Mouse (Mus musculus) hindbrain, embryonic 13.5 days (tissue): ENCODE measurements around the gene Slc25a27. TPM values are rescaled to one million over a fixed set of nuclear protein-coding genes. Genes with fewer than 3 reads are reported as not detected.

Experiments
- ATAC-seq: fragments of 200-750 bp; cut with Nextera tagmentation; 2 replicates; pipeline ENCODE4 v1.8.0; 2017; ENCODE audit warnings: moderate TSS enrichment; ENCODE audit not compliant: low FRiP score
- H3K27ac ChIP-seq: fragments of 300-500 bp; sonication (generic); 2 replicates; pipeline ENCODE4 v1.5.1; 2015; ENCODE audit warnings: inconsistent platforms, mild to moderate bottlenecking, moderate library complexity
- H3K27me3 ChIP-seq: fragments of 300-500 bp; sonication (generic); 2 replicates; pipeline ENCODE4 v1.6.1; 2015; ENCODE audit warnings: mild to moderate bottlenecking, inconsistent platforms
- H3K36me3 ChIP-seq: fragments of 300-500 bp; sonication (generic); 2 replicates; pipeline ENCODE4 v1.6.1; 2015; ENCODE audit warnings: mild to moderate bottlenecking, inconsistent platforms
- H3K4me1 ChIP-seq: fragments of 300-500 bp; sonication (generic); replicated peaks from 2 replicates; pipeline ENCODE4 v1.6.1; 2015; ENCODE audit warnings: inconsistent platforms
- H3K4me2 ChIP-seq: fragments of 300-500 bp; sonication (generic); 2 replicates; pipeline ENCODE4 v1.6.1; 2015; ENCODE audit warnings: inconsistent platforms, mild to moderate bottlenecking, moderate library complexity
- H3K4me3 ChIP-seq: fragments of 300-500 bp; sonication (generic); 2 replicates; pipeline ENCODE4 v1.5.1; 2015; ENCODE audit warnings: mild to moderate bottlenecking, inconsistent platforms
- H3K9ac ChIP-seq: fragments of 300-500 bp; sonication (generic); 2 replicates; pipeline ENCODE4 v1.6.1; 2015; ENCODE audit warnings: mild to moderate bottlenecking, inconsistent platforms
- H3K9me3 ChIP-seq: fragments of 300-500 bp; sonication (generic); 2 replicates; pipeline ENCODE4 v1.6.1; 2016; ENCODE audit warnings: inconsistent platforms
- WGBS: fragments of 180-500 bp; shearing (Covaris S2); methylation state at CpG from one replicate; pipeline ENCODE4 v1.1.7; 2015; 5-methylcytosine and 5-hydroxymethylcytosine counted together
- polyA plus RNA-seq: library from polyadenylated mRNA; unstranded; fragments of >200 nt; fragmentation: Nextera tagmentation; extraction: Ambion mirVana; gene quantifications from 2 replicates; pipeline ENCODE4 v1.2.1, GENCODE M21; 2015

The Slc25a27 gene
- 113 and 119 TPM in 2 replicates for polyA plus RNA-seq

GRCm38 (mm10) chr17:43666576-43667289 is at the start of gene Slc25a27:
Slc25a27 (minus strand) TSS chr17:43667214.
- WGBS = under 1% methylated on average over 41 of the region's 41 CpGs
- ATAC-seq = peak; percentile 99
- Histone ChIP-seq H3K4me2 (peak within 1 kb of the TSS; percentile 60), H3K9me3 (no peaks in the 10 kb centered on the region), H3K36me3 (peaks cover 19% of the 10 kb centered on the region), H3K27me3 (no peaks in the 10 kb centered on the region), H3K4me3 (peak within 1 kb of the TSS; percentile 89), H3K9ac (peak within 1 kb of the TSS; percentile 92), H3K27ac (peak within 1 kb of the TSS; percentile 83), H3K4me1 (peaks cover 22% of the 10 kb centered on the region)

GRCm38 (mm10) chr17:43716601-43717000 is 49.6 kb upstream of the Slc25a27 start:
- no peak for ATAC-seq
- H3K4me3 ChIP-seq = no peak overlapping the region
- 68% methylated on average over 7 of the region's 7 CpGs for WGBS
- H3K9ac ChIP-seq = no peak overlapping the region
- no peak overlapping the region for H3K27ac ChIP-seq
- H3K9me3 ChIP-seq = no peaks in the 10 kb centered on the region
- H3K27me3 ChIP-seq = no peaks in the 10 kb centered on the region
- H3K4me2 ChIP-seq = no peak overlapping the region
- no peaks in the 10 kb centered on the region for H3K36me3 ChIP-seq
- H3K4me1 ChIP-seq = no peaks in the 10 kb centered on the region

- 79% methylated on average over 3 of the region's 3 CpGs for WGBS
- Histone ChIP-seq H3K27me3 (no peaks in the 10 kb centered on the region), H3K4me2 (no peak overlapping the region), H3K27ac (no peak overlapping the region), H3K4me3 (no peak overlapping the region), H3K9ac (no peak overlapping the region), H3K36me3 (no peaks in the 10 kb centered on the region), H3K4me1 (no peaks in the 10 kb centered on the region), H3K9me3 (no peaks in the 10 kb centered on the region)
- ATAC-seq = no peak
Measured at GRCm38 (mm10) chr17:43714191-43714590, 47.2 kb upstream of the Slc25a27 start.

GRCm38 (mm10) chr17:43711557-43712352 is 44.7 kb upstream of the Slc25a27 start:
- H3K9ac ChIP-seq = no peak overlapping the region
- 89% methylated on average over 7 of the region's 7 CpGs for WGBS
- H3K4me1 ChIP-seq = no peaks in the 10 kb centered on the region
- no peak overlapping the region for H3K4me2 ChIP-seq
- H3K27me3 ChIP-seq = no peaks in the 10 kb centered on the region
- no peaks in the 10 kb centered on the region for H3K9me3 ChIP-seq
- ATAC-seq = no peak
- no peak overlapping the region for H3K4me3 ChIP-seq
- no peak overlapping the region for H3K27ac ChIP-seq
- H3K36me3 ChIP-seq = no peaks in the 10 kb centered on the region

- no peaks in the 10 kb centered on the region for H3K4me1 ChIP-seq
- H3K9me3 ChIP-seq = no peaks in the 10 kb centered on the region
- H3K36me3 ChIP-seq = no peaks in the 10 kb centered on the region
- WGBS = 91% methylated on average over 3 of the region's 3 CpGs
- no peak for ATAC-seq
- H3K4me3 ChIP-seq = no peak overlapping the region
- no peak overlapping the region for H3K4me2 ChIP-seq
- no peak overlapping the region for H3K27ac ChIP-seq
- no peaks in the 10 kb centered on the region for H3K27me3 ChIP-seq
- H3K9ac ChIP-seq = no peak overlapping the region
Measured at GRCm38 (mm10) chr17:43707254-43707653, 40.2 kb upstream of the Slc25a27 start.

GRCm38 (mm10) chr17:43706749-43707148 is 39.7 kb upstream of the Slc25a27 start:
- no peak overlapping the region for H3K4me3 ChIP-seq
- no peak overlapping the region for H3K4me2 ChIP-seq
- H3K36me3 ChIP-seq = no peaks in the 10 kb centered on the region
- no peaks in the 10 kb centered on the region for H3K9me3 ChIP-seq
- ATAC-seq = no peak
- H3K27me3 ChIP-seq = no peaks in the 10 kb centered on the region
- no peak overlapping the region for H3K27ac ChIP-seq
- H3K9ac ChIP-seq = no peak overlapping the region
- no peaks in the 10 kb centered on the region for H3K4me1 ChIP-seq
- 96% methylated on average over 3 of the region's 3 CpGs for WGBS

- H3K4me1 ChIP-seq = no peaks in the 10 kb centered on the region
- no peaks in the 10 kb centered on the region for H3K27me3 ChIP-seq
- no peaks in the 10 kb centered on the region for H3K36me3 ChIP-seq
- H3K4me2 ChIP-seq = no peak overlapping the region
- ATAC-seq = no peak
- H3K27ac ChIP-seq = no peak overlapping the region
- H3K9ac ChIP-seq = no peak overlapping the region
- WGBS = 90% methylated on average over 12 of the region's 12 CpGs
- H3K4me3 ChIP-seq = no peak overlapping the region
- no peaks in the 10 kb centered on the region for H3K9me3 ChIP-seq
Measured at GRCm38 (mm10) chr17:43704216-43704930, 37.4 kb upstream of the Slc25a27 start.

- Histone ChIP-seq H3K4me2 (no peak overlapping the region), H3K36me3 (no peaks in the 10 kb centered on the region), H3K27ac (no peak overlapping the region), H3K9ac (no peak overlapping the region), H3K4me1 (no peaks in the 10 kb centered on the region), H3K27me3 (no peaks in the 10 kb centered on the region), H3K9me3 (no peaks in the 10 kb centered on the region), H3K4me3 (no peak overlapping the region)
- 74% methylated on average over 6 of the region's 6 CpGs for WGBS
- no peak for ATAC-seq
Measured at GRCm38 (mm10) chr17:43701060-43701459, 34.0 kb upstream of the Slc25a27 start.

- H3K9me3 ChIP-seq = no peaks in the 10 kb centered on the region
- H3K27me3 ChIP-seq = no peaks in the 10 kb centered on the region
- H3K4me1 ChIP-seq = no peaks in the 10 kb centered on the region
- no peak overlapping the region; the same call in 1 of the 2 replicates for H3K4me3 ChIP-seq
- peak overlapping the region; percentile 56; the same call in 1 of the 2 replicates for H3K9ac ChIP-seq
- H3K36me3 ChIP-seq = 0 out of 2 replicates have a peak, but pooled peaks cover 6% of the 10 kb centered on the region
- H3K27ac ChIP-seq = no peak overlapping the region
- peak overlapping the region; percentile 39 for H3K4me2 ChIP-seq
- peak; percentile 70; the same call in 1 of the 2 replicates for ATAC-seq
- WGBS = 44% methylated on average over 14 of the region's 14 CpGs
Measured at GRCm38 (mm10) chr17:43698997-43699649, 32.1 kb upstream of the Slc25a27 start.

- no peaks in the 10 kb centered on the region for H3K27me3 ChIP-seq
- WGBS = 85% methylated on average over 9 of the region's 9 CpGs
- no peak for ATAC-seq
Measured at GRCm38 (mm10) chr17:43689591-43689990, 22.6 kb upstream of the Slc25a27 start.

GRCm38 (mm10) chr17:43684638-43685037 is 17.6 kb upstream of the Slc25a27 start:
- Histone ChIP-seq H3K9me3 (no peaks in the 10 kb centered on the region), H3K9ac (no peak overlapping the region), H3K4me2 (no peak overlapping the region), H3K36me3 (no peaks in the 10 kb centered on the region; the same call in 1 of the 2 replicates), H3K4me1 (no peaks in the 10 kb centered on the region), H3K27ac (no peak overlapping the region), H3K27me3 (no peaks in the 10 kb centered on the region), H3K4me3 (no peak overlapping the region)
- no peak for ATAC-seq
- WGBS = 95% methylated on average over 5 of the region's 5 CpGs

More at GRCm38 (mm10) chr17:43689591-43689990, 22.6 kb upstream of the Slc25a27 start:
- Histone ChIP-seq H3K27ac (no peak overlapping the region), H3K4me2 (no peak overlapping the region), H3K4me1 (no peaks in the 10 kb centered on the region), H3K9ac (no peak overlapping the region), H3K36me3 (peaks cover 8% of the 10 kb centered on the region; the same call in 1 of the 2 replicates), H3K9me3 (no peaks in the 10 kb centered on the region), H3K4me3 (no peak overlapping the region)
